Mouse (Mus musculus) lung, adult 2 months (tissue): ENCODE measurements around the gene Commd3.

Source experiments
- CTCF ChIP-seq: fragments of 200-500 bp; IDR thresholded peaks from 2 replicates; pipeline ENCODE4 v1.5.1; 2011; ENCODE audit warnings: mild to moderate bottlenecking, low read length, control low read depth; ENCODE audit not compliant: insufficient read depth
- POLR2A ChIP-seq: fragments of 200-500 bp; IDR thresholded peaks from 2 replicates; pipeline ENCODE4 v1.6.1; 2011; ENCODE audit warnings: low read depth, mild to moderate bottlenecking, control low read depth, low read length, borderline replicate concordance; ENCODE audit errors: extremely low read depth

DNA sequence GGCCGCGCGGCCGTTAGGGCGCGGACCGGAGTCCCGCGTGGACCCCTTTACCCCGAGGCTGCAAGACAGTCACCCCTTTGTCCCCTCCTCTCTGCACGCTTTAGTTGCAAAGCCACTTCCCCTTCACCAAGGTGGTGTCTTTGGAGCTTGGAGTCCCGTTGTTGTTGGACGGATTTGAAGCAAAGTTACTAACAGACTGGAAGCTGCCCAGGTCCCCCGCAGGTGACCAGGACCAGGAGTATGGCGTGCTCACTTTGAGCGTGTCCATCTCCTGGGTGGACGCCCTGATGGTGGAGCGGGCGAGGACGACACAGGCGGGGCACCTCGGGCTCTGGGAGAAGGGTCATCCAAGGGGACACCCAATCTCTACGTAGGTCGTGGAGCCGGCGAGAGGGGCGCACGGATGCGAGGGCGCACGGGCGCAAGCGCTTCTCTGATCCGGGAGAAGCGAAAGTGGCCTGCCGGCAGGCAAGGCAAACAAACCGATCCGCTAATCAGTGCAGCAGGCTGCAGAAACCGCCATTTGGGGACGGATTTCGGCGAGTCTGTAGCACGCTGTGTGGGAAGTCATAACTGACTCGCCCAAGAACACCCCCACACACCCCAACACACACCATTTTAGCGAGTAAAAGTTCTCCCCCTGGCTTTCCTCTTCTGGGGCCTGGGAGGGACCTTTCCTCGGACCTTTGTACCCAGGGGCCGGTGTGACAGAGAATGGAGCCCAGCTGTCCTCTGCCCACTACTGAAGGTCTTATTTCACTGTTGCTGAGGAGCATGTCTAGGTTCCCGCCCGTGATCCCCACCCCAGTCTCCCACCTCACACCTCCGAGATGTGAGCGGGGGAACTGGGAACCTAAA is 17.1 kb downstream of the Commd3 start:
- TF ChIP-seq POLR2A (no peak), CTCF (no peak)
